Mouse (Mus musculus) lung, embryonic 14.5 days (tissue): ENCODE data around the gene Tgfbr2. TPM values are rescaled to one million over a fixed set of nuclear protein-coding genes. Genes with fewer than 3 reads are reported as not detected.

Experiments used
- ATAC-seq: fragments of 200-750 bp; cut with Nextera tagmentation; 2 replicates; pipeline ENCODE4 v1.8.0; 2017; ENCODE audit warnings: mild to moderate bottlenecking, moderate TSS enrichment, moderate library complexity; ENCODE audit not compliant: insufficient read depth
- DNase-seq: peaks from one replicate; pipeline ENCODE4 v3.0.0-alpha.2; 2015
- H3K27ac ChIP-seq: fragments of 300-500 bp; sonication (generic); 2 replicates; pipeline ENCODE4 v1.5.1; 2014; ENCODE audit warnings: low read depth, mild to moderate bottlenecking, moderate library complexity
- H3K27me3 ChIP-seq: fragments of 300-500 bp; sonication (generic); 2 replicates; pipeline ENCODE4 v1.6.1; 2014; ENCODE audit warnings: low read length, control low read depth; ENCODE audit not compliant: insufficient read depth
- H3K36me3 ChIP-seq: fragments of 300-500 bp; sonication (generic); 2 replicates; pipeline ENCODE4 v1.6.1; 2014; ENCODE audit warnings: control low read depth; ENCODE audit not compliant: insufficient read depth
- H3K4me1 ChIP-seq: fragments of 300-500 bp; sonication (generic); 2 replicates; pipeline ENCODE4 v1.6.1; 2014; ENCODE audit warnings: antibody characterized with exemption, control low read depth; ENCODE audit not compliant: insufficient read depth
- H3K4me2 ChIP-seq: fragments of 300-500 bp; sonication (generic); 2 replicates; pipeline ENCODE4 v1.6.1; 2014; ENCODE audit warnings: mild to moderate bottlenecking
- H3K4me3 ChIP-seq: fragments of 300-500 bp; sonication (generic); 2 replicates; pipeline ENCODE4 v1.5.1; 2014; ENCODE audit warnings: low read depth, low read length
- H3K9ac ChIP-seq: fragments of 300-500 bp; sonication (generic); 2 replicates; pipeline ENCODE4 v1.6.1; 2014
- H3K9me3 ChIP-seq: fragments of 300-500 bp; sonication (generic); 2 replicates; pipeline ENCODE4 v1.6.1; 2016; ENCODE audit warnings: low read depth, low read length, control low read depth
- CTCF ChIP-seq: IDR thresholded peaks from 2 replicates; pipeline ENCODE4 v1.5.1; 2016; ENCODE audit warnings: antibody characterized with exemption, low read depth
- WGBS: fragments of 180-500 bp; shearing (Covaris S2); extraction: QIAGEN DNeasy Blood & Tissue Kit; methylation state at CpG from one replicate; pipeline ENCODE4 v1.1.7; 2014; 5-methylcytosine and 5-hydroxymethylcytosine counted together
- polyA plus RNA-seq: library from polyadenylated mRNA; unstranded; fragments of >200 nt; fragmentation: Nextera tagmentation; extraction: Ambion mirVana; gene quantifications from 2 replicates; pipeline ENCODE4 v1.2.1, GENCODE M21; 2014

The Tgfbr2 gene
- polyA plus RNA-seq, 1 experiment from 2014 or later = 51.3 TPM

DNA sequence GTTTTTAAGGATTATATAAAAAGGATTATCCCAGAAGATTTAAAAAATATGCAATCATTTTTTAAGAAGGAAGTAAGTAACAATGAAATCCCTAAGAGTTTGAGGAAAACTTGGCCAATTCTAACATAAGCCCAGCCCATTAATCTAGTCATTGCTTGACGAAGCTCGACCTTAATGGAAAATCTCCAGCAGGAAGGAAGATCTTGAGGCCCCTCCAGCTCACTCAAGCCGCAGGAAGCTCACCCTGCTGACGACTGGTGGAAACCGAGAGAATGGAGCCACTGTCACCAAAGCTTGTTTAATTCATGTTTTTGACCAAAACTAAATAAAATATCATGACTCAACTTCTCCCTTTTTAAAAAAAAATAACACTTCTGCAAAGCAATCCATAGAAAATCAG is 18.7 kb downstream of the Tgfbr2 start:
- no peaks in the 10 kb centered on the region for H3K9me3 ChIP-seq
- H3K4me3 ChIP-seq = no peak overlapping the region
- no peak overlapping the region for H3K9ac ChIP-seq
- peaks cover 47% of the 10 kb centered on the region for H3K36me3 ChIP-seq
- H3K4me1 ChIP-seq = peaks cover 6% of the 10 kb centered on the region; the same call in 1 of the 2 replicates
- no peak overlapping the region for H3K27ac ChIP-seq
- WGBS = 67% methylated on average over 5 of the region's 5 CpGs
- H3K27me3 ChIP-seq = no peaks in the 10 kb centered on the region
- no peak for ATAC-seq
- peak; percentile 27 for DNase-seq
- TF ChIP-seq CTCF = no peak
- H3K4me2 ChIP-seq = no peak overlapping the region

DNA sequence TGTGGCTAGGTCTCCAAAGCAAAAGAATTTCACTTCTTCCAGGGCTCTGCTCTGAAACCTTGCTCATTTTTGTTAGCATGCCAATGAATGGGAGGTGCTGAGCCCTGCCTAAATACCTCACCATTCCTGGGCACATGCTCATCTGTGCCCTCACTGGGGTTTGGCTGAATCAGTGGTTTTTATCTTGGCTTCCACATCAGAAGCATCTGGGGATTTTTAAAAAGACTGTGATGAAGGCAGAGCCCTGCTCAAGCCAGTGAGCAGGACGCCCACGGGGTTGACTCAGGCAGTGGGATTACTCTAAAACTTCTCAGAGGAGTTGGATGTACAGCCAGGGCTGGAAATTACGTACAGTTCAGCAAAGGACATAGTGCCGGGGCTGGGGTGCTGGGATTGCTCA is 22.3 kb downstream of the Tgfbr2 start:
- H3K9me3 ChIP-seq = no peaks in the 10 kb centered on the region
- no peak for DNase-seq
- ATAC-seq = no peak
- no peak for TF ChIP-seq CTCF
- H3K4me3 ChIP-seq = no peak overlapping the region
- H3K27ac ChIP-seq = peak overlapping the region; percentile 4; the same call in 1 of the 2 replicates
- H3K4me1 ChIP-seq = peaks cover 7% of the 10 kb centered on the region; the same call in 1 of the 2 replicates
- H3K36me3 ChIP-seq = peaks cover 48% of the 10 kb centered on the region
- WGBS = 75% methylated on average over 4 of the region's 4 CpGs
- H3K9ac ChIP-seq = no peak overlapping the region
- H3K27me3 ChIP-seq = no peaks in the 10 kb centered on the region
- H3K4me2 ChIP-seq = no peak overlapping the region

DNA sequence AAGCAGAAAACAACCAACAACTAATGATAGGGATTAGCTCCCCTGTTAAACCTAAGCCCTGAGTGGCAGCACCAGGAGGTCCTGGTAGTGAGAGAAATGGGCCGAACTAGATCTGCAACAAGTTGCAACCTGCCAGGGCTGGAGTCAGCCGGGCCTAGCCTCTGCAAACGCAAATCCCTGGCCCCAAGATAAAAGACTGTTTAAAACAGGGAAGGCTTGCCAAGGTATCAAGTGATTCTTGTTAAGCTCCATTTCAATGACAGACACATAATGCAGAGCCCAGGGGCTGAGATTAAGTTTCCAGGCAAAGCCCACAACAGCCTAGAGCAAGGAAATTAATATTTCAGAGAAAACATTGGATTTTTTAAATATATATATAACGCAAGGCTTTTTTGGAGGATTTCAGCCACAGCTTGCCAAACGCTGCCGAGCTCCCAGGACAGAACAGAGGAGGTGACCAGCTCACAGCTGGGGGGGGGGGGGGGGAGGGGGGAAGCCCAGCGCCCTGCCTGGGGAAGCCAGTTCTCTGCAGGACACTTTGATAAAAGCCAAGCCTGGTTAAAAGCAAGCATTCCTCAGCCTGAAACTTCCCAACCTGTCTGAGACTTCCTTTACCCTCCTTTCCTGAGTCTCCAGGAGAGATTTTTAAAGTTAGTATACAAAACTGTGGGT is 24.3 kb downstream of the Tgfbr2 start:
- DNase-seq = peak; percentile 53
- no peaks in the 10 kb centered on the region for H3K27me3 ChIP-seq
- 21% methylated on average over 7 of the region's 7 CpGs for WGBS
- H3K27ac ChIP-seq = peak overlapping the region; percentile 50; the same call in 1 of the 2 replicates
- TF ChIP-seq CTCF = no peak
- H3K9ac ChIP-seq = no peak overlapping the region
- H3K36me3 ChIP-seq = peaks cover 33% of the 10 kb centered on the region
- H3K4me2 ChIP-seq = no peak overlapping the region
- no peak for ATAC-seq
- H3K4me3 ChIP-seq = no peak overlapping the region
- H3K4me1 ChIP-seq = peaks cover 4% of the 10 kb centered on the region; the same call in 1 of the 2 replicates
- no peaks in the 10 kb centered on the region for H3K9me3 ChIP-seq

DNA sequence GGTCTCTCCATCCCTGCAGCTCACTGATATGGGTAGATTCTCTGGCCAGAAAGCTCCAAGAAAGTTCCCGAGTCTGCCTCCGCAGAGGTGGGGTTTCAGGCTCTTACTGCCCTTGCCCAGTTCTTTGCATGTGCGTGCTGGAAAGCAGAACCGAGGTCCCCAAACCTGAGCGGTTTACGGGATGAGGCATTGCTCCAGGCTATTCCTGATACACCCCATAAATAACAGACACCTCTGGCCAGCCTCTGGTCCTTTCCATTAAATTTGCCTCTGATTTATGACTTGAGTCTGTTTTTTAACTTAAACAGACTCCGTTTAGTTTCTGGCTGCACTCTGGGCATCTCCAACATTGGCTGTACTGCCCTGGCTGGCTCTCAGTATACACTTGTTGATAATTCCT is 26.4 kb downstream of the Tgfbr2 start:
- H3K36me3 ChIP-seq = peaks cover 14% of the 10 kb centered on the region
- DNase-seq = no peak
- 74% methylated on average over 7 of the region's 7 CpGs for WGBS
- H3K27ac ChIP-seq = no peak overlapping the region
- H3K9ac ChIP-seq = no peak overlapping the region
- peaks cover 16% of the 10 kb centered on the region; the same call in 1 of the 2 replicates for H3K4me1 ChIP-seq
- no peak overlapping the region for H3K4me2 ChIP-seq
- H3K27me3 ChIP-seq = no peaks in the 10 kb centered on the region
- H3K9me3 ChIP-seq = no peaks in the 10 kb centered on the region
- no peak for TF ChIP-seq CTCF
- no peak overlapping the region for H3K4me3 ChIP-seq
- ATAC-seq = no peak

- no peak for ATAC-seq
- Histone ChIP-seq H3K4me2 (no peak overlapping the region), H3K9ac (no peak overlapping the region), H3K9me3 (no peaks in the 10 kb centered on the region), H3K27me3 (no peaks in the 10 kb centered on the region), H3K36me3 (peaks cover 2% of the 10 kb centered on the region; the same call in 1 of the 2 replicates), H3K4me1 (peaks cover 12% of the 10 kb centered on the region; the same call in 1 of the 2 replicates), H3K4me3 (no peak overlapping the region), H3K27ac (peak overlapping the region; percentile 73)
- no peak for TF ChIP-seq CTCF
- DNase-seq = peak; percentile 48
- WGBS = 25% methylated on average over 9 of the region's 9 CpGs
Measured at GRCm38 (mm10) chr9:116146235-116146634, 28.9 kb downstream of the Tgfbr2 start.

- no peaks in the 10 kb centered on the region for H3K9me3 ChIP-seq
- no peaks in the 10 kb centered on the region for H3K27me3 ChIP-seq
- no peak overlapping the region for H3K4me3 ChIP-seq
- WGBS = 14% methylated on average over 10 of the region's 10 CpGs
- peak; percentile 70; the same call in 1 of the 2 replicates for ATAC-seq
- peak; percentile 68 for DNase-seq
- no peak overlapping the region for H3K9ac ChIP-seq
- H3K4me2 ChIP-seq = no peak overlapping the region
- peaks cover 12% of the 10 kb centered on the region; the same call in 1 of the 2 replicates for H3K4me1 ChIP-seq
- H3K36me3 ChIP-seq = peaks cover 8% of the 10 kb centered on the region
- peak overlapping the region; percentile 73; the same call in 1 of the 2 replicates for H3K27ac ChIP-seq
- TF ChIP-seq CTCF = no peak
Measured at GRCm38 (mm10) chr9:116145231-116145641, 29.9 kb downstream of the Tgfbr2 start.

GRCm38 (mm10) chr9:116140422-116140821 is 34.7 kb downstream of the Tgfbr2 start:
- peaks cover 8% of the 10 kb centered on the region; the same call in 1 of the 2 replicates for H3K36me3 ChIP-seq
- peaks cover 14% of the 10 kb centered on the region; the same call in 1 of the 2 replicates for H3K4me1 ChIP-seq
- 91% methylated on average over 6 of the region's 6 CpGs for WGBS
- no peak for DNase-seq
- no peak overlapping the region for H3K4me2 ChIP-seq
- H3K27ac ChIP-seq = no peak overlapping the region
- H3K9me3 ChIP-seq = no peaks in the 10 kb centered on the region
- no peak overlapping the region for H3K4me3 ChIP-seq
- no peaks in the 10 kb centered on the region for H3K27me3 ChIP-seq
- no peak for ATAC-seq
- TF ChIP-seq CTCF = no peak
- no peak overlapping the region for H3K9ac ChIP-seq
